Mouse (Mus musculus) WW6 (cell line): ENCODE measurements at regions not wholly inside any gene's neighbourhood (a gene's known extent, or its start where the extent isn't known, plus 50 kb on each side); places are given as distances from the start of the nearest gene placed in this dataset.
"Not testable (repeated sequence)": the region's sequence is repeated elsewhere in the genome, so short reads cannot be mapped to it uniquely, and the experiment has no call there.

Source experiments
- DNase-seq: peaks from one replicate; pipeline ENCODE4 v3.0.0-alpha.2; 2013; ENCODE audit warnings: low read depth, low spot score

GRCm38 (mm10) chr8:26747241-26747972 lies 229.7 kb upstream of the Zfp703 start:
- DNase-seq = no peak

- DNase-seq = no peak
These were observed 228.8 kb upstream of the Zfp703 start for GRCm38 (mm10) chr8:26748161-26748971.

GRCm38 (mm10) chr8:26748972-26749291 lies 228.2 kb upstream of the Zfp703 start:
- DNase-seq = no peak

GRCm38 (mm10) chr8:26750120-26750519 lies 227.0 kb upstream of the Zfp703 start:
- no peak for DNase-seq

- DNase-seq = no peak
These were observed 225.5 kb upstream of the Zfp703 start for GRCm38 (mm10) chr8:26751651-26752050.

- DNase-seq = no peak
These were observed 220.7 kb upstream of the Zfp703 start for GRCm38 (mm10) chr8:26756452-26756851.

GRCm38 (mm10) chr8:26760726-26761125 lies 216.4 kb upstream of the Zfp703 start:
- DNase-seq = peak; percentile 13

GRCm38 (mm10) chr8:26762942-26763778 lies 214.0 kb upstream of the Zfp703 start:
- no peak for DNase-seq

GRCm38 (mm10) chr8:26768474-26769229 lies 208.5 kb upstream of the Zfp703 start:
- DNase-seq = no peak

GRCm38 (mm10) chr8:26770424-26770886 lies 206.7 kb upstream of the Zfp703 start:
- DNase-seq = no peak

- no peak for DNase-seq
These were observed 198.1 kb upstream of the Zfp703 start for GRCm38 (mm10) chr8:26778917-26779537.

- DNase-seq = no peak
These were observed 196.6 kb upstream of the Zfp703 start for GRCm38 (mm10) chr8:26780515-26780914.

- DNase-seq = not testable (repeated sequence)
These were observed 194.2 kb upstream of the Zfp703 start for GRCm38 (mm10) chr8:26782936-26783335.

- DNase-seq = no peak
These were observed 192.7 kb upstream of the Zfp703 start for GRCm38 (mm10) chr8:26784381-26784780.

GRCm38 (mm10) chr8:26791795-26792194 lies 185.3 kb upstream of the Zfp703 start:
- DNase-seq = no peak

- DNase-seq = no peak
These were observed 183.4 kb upstream of the Zfp703 start for GRCm38 (mm10) chr8:26793606-26794292.

GRCm38 (mm10) chr8:26794411-26794810 lies 182.7 kb upstream of the Zfp703 start:
- no peak for DNase-seq

GRCm38 (mm10) chr8:26795616-26796015 lies 181.5 kb upstream of the Zfp703 start:
- no peak for DNase-seq

- no peak for DNase-seq
These were observed 177.3 kb upstream of the Zfp703 start for GRCm38 (mm10) chr8:26799814-26800213.

- DNase-seq = no peak
These were observed 173.0 kb upstream of the Zfp703 start for GRCm38 (mm10) chr8:26804089-26804488.
